Mouse (Mus musculus) neutrophil, adult 5-6 weeks (primary cell): ENCODE data around the gene Abcc4. TPM values are rescaled to one million over a fixed set of nuclear protein-coding genes. Genes with fewer than 3 reads are reported as not detected.

ENCODE experiments used
- ATAC-seq: fragments of 151-379, 151-347 bp; 2 replicates; pipeline ENCODE4 v1.8.0; 2017; ENCODE audit warnings: mild to moderate bottlenecking, moderate TSS enrichment; ENCODE audit not compliant: insufficient number of reproducible peaks, poor library complexity, low FRiP score, severe bottlenecking; ENCODE audit errors: extremely low read depth
- total RNA-seq: library from RNA; stranded (forward); fragments of 200-1000 nt; gene quantifications from 2 replicates; pipeline ENCODE4 v1.2.3, GENCODE M21; 2017

Abcc4 gene
- total RNA-seq, 1 experiment from 2014 or later: 12.6 TPM

DNA sequence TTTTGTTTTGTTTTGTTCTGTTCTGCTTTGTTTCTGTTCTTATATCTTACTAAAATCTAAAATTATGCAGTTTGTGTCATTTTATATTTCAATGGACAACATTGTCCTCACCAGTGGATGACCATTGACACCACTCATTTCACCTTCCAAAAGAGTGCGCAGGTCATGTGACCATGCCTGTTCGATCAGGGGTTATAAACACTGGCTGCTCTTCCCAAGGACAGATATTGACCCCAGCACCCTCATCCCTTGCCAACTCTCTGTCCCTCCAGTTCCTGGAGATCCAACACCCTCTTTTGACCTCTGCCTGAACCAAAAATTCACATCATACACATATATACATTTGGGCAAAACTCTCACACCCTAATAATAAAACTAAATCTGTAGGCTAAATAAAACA, 8.3 kb upstream of the Abcc4 start:
- no peak for ATAC-seq

DNA sequence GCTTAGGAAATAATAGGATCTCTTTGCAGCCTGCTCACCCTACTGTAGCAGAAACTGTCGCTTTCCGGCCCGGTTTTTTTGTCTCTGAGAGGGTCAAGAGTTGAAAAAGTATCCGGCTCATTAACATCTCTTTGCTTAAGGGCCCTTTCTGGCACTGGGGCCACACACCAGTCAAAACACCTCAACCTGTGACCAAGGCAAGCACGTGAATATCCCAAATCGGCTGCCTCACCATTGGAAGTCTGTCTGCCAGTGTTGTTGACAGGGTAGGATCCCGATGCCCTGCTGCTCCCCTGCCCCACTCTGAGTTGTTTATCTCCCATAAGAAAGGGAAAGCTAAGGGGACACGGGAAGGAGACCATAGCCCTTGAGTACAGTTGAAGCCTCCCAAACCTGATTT, 7.8 kb upstream of the Abcc4 start:
- ATAC-seq: no peak

DNA sequence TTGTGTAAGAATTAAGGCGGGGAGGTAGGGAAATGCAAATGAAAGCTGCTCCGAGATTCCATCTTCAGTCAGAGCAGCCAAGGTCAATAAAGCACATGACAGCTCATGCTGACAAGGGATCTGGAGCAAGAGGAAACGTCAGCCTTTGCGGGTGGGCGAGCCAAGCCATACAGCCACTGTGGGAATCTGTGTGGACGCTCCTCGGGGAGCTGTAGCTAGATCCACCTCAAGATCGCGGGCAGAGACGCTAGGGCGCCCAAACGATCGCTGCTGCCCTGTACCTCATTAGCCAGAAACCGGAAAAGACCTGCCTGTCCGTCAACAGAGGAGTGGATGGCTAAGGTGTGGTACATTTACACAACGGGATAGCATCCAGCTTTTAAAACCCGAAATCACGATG, 7.4 kb upstream of the Abcc4 start:
- no peak for ATAC-seq

DNA sequence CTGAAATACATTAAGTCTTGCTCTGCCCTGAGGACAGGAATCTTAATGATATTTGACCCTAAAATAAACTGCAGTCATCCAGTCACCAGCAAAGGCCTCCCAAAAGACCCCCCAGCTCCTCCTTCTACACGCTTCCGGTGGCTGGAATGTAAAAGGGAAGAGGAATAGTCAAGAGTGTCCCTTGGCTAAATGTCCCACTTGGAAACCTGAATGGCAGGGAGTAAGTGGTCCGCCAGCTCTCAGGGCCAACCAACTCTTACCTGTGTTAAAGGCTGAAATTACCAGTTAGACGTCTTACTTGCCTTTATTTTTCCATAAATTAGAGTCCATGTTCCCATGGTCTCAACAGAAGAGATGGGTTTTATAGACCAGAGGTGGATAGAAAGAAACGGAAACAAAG, 6.9 kb upstream of the Abcc4 start:
- ATAC-seq: no peak

DNA sequence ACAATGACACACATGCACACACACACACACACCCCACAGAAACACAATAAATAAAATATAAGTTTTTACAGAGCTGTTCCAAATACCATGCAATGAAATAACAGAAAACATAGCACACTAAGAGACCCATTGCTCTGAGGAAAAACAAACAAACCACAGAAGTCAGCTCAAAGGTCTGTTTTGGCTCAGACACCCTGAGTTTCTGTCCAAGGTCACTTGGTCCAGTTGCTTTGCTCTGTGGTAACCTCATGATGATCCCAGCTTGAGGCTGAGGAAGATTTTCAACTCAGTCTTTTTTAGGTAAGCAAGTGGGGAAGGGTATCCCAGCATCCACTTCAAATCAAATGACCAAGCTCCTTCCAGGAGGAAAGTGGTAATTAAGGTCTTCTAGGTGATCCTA, 4.9 kb upstream of the Abcc4 start:
- ATAC-seq: no peak

DNA sequence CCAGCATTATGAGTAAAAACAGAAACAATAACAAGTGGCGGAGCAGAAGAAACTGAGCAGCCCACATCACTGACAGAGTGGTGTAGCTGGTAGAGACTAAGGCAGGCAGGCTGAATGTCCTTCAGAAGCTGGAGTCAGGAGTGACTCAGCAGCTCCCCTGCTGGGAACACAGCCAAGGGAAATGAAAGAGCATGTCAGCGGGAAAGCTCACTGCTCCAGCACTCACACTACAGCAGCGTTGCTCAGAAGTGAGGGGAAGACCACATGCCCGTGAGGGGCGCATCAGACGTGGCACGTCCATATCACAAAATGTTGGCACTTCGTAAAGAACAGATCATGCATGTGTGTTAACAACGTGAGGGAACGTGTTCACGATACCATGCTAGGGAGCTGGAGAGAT, 3.7 kb upstream of the Abcc4 start:
- peak; percentile 41; the same call in 1 of the 2 replicates for ATAC-seq

DNA sequence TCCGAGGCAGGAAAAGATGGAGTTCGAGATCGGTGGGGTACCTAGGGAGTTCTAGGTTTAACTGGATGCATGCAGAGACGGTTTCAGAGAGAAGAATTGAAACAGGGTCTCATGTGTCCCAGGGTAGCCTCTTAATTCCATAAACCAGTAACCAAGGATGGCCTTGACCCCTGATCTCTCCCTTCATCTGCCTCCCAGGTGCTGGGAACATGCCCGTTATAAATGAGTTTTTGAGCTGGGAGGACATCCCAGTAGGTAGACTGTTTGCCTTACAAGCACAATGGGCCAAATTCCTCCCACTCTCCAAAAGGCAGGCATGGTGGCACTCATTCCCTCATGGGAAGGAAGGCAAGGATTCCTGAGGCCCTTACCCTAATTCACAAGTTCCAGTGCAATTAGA, 2.1 kb upstream of the Abcc4 start:
- no peak for ATAC-seq

DNA sequence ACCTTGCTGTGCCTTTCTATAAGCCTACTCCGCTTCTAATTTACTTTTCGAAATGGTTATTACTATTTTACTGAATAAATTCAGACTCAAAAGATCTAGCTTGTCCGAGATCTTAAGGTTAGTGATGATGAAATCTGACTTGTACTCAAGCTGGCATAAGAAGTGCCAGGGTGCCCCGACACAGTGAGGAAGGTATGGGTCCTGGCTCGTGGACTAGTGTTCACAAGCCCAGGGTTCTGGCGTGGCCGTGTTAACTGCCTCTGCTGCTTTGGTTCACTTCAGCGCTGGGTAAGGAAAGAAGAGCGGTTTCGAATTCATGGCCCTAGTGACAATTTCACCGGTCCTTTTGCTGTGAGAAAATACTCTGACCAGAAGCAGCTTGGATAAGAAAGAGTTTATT, 943 bp upstream of the Abcc4 start:
- ATAC-seq: no peak

DNA sequence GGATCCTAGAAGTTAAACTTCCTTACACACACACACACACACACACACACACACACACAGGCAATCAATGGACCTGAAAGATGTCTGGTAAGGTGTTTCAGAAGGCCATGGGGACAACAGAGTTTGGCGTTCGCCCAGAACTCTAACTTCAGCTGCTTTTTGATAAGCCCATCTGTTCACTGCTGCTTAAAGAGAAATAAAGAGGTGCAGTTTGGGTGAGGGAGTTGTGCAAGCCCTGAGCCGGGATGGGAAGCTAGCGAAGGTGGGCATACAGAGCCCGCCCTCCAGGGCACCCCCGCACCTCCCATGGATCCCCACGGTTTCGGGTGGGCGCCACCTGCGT, 583 bp downstream of the Abcc4 start:
- no peak for ATAC-seq

DNA sequence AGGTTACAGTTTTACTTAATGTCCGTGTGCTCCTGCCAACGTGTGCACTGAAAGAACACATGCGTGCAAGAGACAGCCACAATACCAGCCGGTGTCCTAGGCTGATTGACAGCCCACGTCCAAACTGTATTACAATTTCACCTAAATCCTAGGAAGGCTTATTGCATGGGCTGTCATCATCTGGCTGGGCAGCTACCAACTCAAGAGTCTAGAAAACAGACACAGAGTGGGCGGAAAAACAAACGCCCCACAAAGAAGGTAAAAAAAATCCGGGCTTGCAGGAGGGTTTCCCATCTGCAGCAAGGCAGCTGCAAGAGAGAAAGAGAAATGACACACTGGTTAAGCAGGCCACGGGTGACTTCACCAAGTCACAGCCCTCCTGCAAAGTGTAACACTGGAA, 2.7 kb downstream of the Abcc4 start:
- no peak for ATAC-seq

DNA sequence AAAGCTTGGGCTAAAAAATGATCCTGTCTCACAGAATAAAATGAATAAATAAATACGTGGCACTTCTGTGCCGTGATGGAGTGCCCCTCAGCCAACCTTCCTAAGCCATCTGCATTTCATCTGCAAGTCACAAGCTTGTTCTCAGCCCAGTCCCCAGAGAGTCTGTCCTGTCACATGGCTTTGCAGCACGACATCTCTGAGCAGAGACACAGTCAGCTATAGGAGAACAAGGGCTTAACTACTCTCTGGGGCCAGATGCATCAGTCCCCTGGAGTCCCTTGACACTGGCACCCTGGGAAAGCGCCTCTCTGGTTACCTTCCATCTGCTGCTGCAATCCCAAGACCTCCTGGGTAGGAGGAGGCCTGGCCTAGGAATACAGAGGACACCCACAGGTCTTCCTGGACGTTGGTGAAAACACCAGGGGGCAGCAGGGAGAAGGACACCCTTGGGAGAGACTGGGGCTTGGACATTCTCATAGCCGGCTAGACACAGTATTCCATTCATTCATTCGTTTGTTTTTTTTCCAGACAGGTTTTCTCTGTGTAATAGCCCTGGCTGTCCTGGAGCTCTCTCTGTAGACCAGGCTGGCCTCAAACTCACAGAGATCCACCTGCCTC, 3.9 kb downstream of the Abcc4 start:
- no peak for ATAC-seq

DNA sequence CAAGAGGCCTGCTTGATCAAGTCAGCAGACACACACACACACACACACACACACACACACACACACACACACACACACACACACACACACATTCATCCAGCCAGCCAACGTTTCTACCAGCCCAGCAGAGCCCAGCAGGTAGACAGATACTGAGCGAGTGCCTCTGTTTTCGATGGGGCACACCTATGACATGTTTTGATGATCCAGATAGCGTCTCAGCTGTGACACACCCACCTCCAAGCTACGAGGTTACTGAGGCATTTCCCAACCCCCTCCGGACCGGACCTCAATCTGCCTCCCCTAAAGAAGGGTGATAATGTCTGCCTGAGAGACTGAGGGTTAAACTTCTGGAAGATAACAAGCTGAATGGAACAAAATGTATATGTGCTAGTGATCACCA, 5.4 kb downstream of the Abcc4 start:
- no peak for ATAC-seq

DNA sequence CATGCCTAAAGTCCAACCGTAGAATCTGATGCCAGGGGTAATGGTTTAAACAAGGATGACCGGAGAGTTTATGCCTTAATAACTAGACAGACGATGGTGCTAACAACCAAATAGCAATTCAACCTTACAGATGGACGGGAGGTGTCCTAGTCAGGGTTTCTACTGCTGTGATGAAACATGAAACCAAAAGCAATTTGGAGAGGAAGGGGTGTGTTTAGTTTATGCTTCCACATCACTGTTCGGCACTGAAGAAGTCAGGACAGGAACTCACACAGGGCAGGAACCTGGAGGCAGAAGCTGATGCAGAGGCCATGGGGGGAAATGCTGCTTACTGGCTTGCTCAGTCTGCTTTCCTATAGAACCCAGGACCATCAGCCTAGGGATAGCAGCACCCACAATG, 6.1 kb downstream of the Abcc4 start:
- peak; percentile 55 for ATAC-seq

DNA sequence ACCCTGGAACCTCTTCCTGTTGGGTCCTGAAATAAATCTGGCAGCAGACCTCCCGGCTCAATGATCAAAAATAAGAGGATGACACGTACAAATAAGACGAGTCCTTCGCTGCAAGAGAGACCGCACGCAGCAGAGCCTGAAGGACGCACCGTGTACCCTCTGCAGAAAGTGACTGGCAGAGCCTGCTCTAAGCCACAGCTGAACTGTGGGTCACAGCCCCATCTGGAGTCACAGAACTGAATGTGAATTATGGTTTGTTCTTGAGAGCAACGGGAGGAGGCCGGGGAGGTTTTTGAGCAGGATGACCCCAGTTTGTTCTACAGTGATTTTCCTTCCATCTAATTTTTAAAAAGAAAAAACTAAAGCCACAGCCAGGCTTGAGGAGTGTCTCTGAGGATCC, 6.5 kb downstream of the Abcc4 start:
- no peak for ATAC-seq

DNA sequence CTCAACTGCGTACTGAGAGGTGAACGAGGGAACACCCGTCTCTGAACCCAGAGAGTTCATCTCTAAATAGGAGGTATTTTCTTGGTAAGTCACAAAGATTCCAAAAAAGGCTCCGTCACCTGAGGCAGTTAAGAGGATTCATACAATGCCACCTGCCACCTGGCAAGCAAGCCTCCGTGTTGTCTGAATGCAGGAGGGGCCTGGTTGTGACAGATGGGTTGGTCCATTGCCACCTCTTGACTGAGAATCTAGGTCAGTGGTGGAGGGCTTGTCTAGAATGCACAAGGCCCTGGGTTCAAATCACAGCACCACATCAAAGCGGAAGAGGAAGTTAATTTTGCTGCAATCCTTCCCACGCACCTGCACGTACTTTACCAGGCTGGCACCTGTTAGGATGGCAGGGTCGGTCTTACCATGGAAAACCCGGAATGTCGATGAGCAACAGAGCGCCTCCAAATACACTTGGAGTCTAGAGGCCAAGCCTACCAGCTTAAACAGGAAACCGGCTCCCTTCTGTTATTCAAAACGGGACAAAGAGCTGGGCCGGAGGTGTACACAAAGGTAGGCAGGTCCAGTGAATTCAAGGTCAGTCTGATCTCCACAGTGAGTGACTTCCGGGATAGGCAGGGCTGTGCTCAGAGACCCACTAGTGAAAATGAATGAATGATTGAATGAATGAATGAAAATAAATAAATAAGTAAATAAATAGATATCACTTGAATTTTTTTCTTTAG, 9.3 kb downstream of the Abcc4 start:
- no peak for ATAC-seq

DNA sequence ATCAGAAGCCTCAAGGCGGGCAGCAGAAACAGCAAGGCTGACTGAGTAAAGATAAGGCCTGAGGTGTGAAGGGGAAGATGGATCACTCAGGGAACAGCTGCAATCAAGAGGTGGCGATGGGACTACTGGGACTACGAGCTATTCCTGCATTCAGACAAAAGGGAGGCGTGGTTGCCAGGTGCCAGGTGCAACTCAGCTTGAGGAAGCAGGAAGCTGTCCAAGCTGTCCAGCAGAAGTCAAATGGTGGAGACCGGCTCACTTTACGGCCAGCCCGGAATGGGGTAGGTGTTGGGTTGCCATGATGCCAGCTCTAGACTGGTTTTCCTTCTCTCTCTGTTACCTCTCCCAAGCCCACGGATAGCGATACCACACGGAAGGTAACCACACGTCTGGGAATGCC, 10.2 kb downstream of the Abcc4 start:
- no peak for ATAC-seq

DNA sequence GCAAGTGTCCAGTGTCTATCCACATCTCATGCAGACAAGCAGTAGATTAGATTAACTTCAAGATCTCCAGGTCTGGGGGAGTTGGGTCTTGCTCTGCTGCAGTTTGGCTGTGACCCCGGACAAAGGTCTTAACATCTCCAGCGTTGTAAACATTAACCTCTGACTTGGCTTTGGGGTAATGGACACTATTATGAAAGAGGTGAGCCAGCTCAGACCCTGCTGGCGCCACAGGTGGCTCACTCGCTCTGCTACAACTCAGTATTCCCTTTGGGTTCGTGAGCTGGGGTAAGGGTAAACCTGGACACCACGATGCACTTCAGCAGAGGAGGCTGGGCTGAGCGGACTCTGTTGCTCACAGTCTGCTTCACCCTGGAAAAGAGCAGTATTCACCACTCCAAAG, 11.7 kb downstream of the Abcc4 start:
- ATAC-seq: no peak

DNA sequence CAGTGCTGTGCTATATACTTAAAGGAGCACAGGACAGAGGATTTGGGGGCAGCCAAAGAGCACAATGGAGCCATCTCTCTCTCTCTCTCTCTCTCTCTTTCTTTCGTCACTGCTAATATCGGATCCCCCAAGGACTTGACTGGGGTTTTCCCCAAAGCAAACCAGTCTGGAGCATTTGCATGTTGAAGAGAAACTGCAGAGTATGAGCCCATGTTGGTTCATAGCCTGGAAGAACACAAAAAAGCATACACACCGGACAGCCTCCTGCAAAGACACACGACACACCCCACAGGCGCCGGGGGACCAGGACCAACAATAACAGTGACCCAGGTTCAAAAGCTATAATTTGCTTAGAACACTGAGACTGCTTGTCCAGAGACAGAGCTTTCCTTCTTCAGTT, 14.1 kb downstream of the Abcc4 start:
- peak; percentile 82 for ATAC-seq

DNA sequence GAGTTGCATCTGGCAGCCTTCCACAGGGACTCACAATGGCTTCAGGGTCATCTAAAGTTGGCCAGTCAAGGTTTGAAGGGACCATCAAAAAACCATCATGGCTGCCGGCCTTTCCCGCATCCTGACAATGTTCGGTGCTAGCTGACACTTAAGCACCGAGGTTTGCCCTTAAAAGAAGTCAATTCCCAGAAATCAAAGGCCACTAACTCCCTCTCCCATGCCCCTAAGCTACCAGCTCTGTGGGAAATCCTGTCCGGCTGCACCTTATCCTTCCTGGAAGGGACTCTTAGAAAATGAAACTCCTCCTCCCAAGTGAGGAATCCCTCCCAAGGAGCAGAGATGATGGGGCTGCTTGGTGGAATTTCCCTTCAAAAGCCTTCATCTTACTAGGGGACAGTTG, 14.6 kb downstream of the Abcc4 start:
- ATAC-seq: no peak

DNA sequence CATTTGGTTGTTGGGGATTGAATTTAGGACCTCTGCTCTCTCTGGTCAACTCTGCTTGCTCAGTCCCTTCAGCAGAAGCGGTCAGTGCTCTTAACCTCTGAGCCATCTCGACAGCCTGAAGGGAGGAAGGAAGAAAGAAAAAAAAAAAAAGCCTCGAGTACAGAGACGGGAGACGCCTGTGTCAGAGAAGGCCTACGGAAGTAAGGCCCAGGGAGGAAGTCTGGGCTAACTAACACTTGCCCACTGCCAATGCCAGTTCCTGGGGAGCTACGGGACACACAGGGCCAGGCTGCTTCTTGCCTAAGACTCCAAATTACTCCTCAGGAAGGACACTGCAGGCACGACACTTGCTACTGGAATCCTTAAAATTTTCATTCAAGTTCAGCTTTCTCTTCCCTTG, 15.1 kb downstream of the Abcc4 start:
- ATAC-seq: peak; percentile 48; the same call in 1 of the 2 replicates

DNA sequence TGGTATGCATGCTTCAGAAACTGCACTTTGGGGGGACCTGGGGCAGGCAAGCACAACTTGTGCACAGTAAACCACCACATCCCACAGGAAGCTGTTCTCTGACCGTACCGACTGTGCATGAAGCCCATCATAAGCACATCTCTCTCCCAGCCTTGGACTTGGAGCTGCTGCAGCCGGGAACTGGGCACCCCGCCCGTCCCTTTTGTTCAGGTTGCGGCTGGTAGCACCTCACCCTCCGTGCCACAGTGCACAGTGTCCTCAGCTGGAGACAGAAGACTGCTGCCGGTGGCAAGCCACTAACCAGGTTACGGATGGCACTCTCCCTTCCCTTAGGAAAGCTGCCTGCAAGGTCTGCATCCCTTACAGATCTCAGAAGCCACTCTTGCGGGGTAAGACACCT, 15.7 kb downstream of the Abcc4 start:
- ATAC-seq: no peak
